Mouse (Mus musculus): ENCODE measurements around the gene Cd68. TPM values are rescaled to one million over a fixed set of nuclear protein-coding genes. Genes with fewer than 3 reads are reported as not detected.
"Not testable (repeated sequence)": the region's sequence is repeated elsewhere in the genome, so short reads cannot be mapped to it uniquely, and the experiment has no call there.

The Cd68 gene
- total RNA-seq (2015) (33.1 and 39.3 TPM in 2 replicates), total RNA-seq (2017) (15.5 and 25.0 TPM in 2 replicates)

DNA sequence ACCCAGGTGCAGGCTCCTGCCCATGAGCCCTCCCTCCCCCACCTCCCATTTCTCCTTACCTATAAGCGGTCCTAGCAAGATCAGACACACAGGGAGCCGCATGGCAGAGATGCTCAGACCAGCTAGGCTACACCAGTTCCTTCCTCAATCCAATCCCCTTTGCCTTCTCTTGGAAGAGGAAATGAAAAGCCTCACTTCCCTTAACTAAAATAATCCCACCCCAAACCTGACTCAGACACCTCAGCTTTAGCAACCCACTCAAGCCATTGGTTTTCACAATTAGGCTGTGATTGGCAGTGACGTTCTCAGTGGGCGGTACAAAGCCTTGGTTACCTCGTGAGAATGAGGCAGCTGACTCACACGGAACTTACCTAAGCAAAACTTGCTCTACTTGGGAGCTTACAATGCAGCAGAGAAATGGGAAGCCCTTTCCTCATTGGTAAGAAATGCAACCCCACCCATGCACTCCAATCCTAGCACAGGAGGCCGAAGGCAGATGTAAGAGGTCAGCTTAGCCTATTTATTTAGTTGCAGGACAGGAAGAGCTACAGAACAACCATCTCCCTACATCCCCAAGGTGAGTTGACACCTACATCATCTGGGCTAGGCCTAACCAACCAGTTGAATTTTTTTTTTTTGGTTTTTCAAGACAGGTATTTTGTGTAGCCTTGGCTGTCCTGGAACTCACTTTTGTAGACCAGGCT, at the start of gene Cd68:
TSS of gene Cd68 (minus strand) at position 193 of the 704 bp plus-strand sequence.
- peak; percentile 62 for ATAC-seq (replicated peaks; ENCODE audit: poor library complexity)

DNA sequence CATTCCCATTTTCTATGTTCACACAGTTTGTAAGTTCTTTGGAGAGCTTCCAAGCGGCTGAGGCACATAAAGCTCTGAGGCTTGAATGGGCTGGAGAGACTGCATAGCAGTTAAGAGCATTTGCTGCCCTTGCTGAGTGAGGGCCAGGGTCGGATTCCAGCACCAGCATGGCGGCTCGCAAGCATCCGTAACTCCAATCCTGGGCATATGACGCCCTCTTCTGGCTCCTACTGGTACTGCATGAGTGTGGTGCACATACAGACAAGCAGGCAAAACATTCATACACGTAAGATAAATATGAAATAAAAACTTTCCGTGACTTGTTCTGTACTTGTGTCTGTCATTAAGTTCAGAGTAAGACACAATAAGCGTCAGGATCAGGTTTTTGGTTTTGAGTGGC, 49.5 kb upstream of the Cd68 start:
- ATAC-seq (replicated peaks; ENCODE audit: poor library complexity) = peak; percentile 61; the same call in 1 of the 2 replicates

DNA sequence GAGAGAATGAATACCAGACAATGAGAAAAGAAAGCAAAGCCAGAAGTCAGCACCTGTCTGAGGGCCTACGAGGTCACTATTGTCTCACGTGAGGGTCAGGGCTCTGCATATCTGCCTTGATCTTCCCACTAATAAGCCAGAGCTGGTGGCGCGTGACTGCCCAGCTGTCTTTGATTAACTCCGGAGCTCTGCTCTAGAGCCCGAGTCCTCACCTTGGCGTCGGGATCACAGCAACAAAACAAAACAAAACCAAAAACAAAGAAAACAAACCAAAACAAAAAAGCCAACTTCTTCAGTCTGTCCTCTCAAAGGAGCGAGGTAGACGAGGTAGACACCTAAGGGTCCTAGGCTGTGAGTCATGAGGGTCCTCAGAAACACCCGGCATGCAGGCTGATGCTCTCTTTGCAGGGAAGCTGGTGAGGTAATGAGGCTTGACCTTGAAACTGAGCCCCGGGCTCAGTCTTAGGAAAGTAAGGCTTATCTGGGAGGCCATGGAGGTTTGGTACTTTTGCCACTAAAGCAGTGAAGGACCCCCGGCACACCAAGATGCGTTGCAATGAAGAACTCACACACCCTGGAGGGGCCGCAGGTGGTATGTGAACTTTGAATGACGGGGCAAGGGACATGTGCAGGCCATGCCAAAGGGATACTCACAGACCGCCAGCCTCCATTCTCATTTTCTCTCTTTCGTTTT, 48.8 kb upstream of the Cd68 start:
- ATAC-seq (replicated peaks; ENCODE audit: poor library complexity) = no peak

DNA sequence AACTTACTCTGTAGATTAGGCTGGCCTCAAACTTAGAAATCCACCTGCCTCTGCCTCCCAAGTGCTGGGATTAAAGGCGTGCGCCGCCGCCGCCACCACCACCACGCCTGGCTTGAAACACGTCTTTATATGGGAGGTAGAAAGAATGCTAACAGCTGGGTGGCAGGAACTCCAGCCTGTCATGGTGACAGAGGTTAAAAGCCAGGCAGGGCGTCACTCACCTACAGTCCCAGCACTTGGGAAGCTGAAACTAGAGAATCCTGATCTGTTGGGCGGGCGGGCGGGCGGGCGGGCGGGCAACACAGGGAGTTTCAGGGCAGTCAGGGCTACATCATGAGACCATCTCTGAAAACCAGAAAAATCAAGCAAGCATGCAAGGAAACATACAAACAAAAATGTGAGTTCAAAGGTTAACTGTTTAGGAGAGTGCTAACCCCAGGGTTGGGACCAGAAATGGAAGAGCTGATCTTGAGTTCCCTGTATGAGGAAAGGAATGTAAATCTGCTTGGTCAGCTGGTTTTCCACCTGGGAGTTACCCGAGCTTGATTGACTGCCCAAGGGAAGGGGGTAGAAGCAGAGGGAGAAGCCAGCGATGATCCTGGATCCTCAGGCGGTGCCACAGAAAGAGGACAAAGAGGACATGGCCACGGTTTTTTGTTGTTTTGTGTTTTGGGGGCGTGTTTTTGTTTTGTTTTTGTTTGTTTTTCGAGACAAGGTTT, 47.2 kb upstream of the Cd68 start:
- no peak for ATAC-seq (replicated peaks; ENCODE audit: poor library complexity)

DNA sequence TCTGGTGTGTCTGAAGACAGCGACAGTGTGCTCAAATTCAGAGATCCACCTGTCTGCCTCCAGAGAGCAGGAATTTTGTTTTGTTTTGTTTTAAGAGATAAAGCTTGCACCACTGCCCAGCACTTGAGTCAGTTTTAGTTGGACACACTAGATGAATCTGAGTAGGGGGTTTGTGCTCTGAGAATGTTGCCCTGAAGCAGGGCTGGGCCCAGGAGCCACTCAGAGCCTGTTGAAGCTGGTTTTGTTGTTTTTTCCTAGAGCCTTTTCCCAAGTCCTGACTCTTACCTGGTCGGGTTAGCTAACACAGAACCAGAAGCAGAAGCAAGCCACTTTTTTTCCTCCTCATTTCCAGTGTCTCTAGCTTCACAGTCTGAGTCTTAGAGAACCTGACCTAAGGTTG, 45.1 kb upstream of the Cd68 start:
- ATAC-seq (replicated peaks; ENCODE audit: poor library complexity) = no peak

DNA sequence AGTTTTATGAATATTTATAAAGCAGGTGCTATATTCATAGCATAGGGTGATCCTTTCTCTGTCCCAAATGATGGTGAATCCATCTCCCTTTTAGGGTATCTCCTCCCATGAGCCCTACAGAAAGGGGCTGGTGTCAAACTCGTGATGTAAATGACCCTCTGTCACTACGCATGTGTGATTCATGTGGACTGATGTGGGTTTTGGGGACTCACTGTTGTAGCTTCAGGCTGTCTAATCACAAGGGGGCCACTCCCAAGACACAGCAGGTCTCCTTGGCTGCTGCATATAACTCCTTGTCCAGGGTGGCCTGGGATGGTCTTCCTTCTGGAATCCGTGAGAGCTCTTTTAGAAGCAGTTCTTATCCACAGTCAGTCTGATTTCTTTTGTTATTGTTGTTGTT, 44.5 kb upstream of the Cd68 start:
- no peak for ATAC-seq (replicated peaks; ENCODE audit: poor library complexity)

DNA sequence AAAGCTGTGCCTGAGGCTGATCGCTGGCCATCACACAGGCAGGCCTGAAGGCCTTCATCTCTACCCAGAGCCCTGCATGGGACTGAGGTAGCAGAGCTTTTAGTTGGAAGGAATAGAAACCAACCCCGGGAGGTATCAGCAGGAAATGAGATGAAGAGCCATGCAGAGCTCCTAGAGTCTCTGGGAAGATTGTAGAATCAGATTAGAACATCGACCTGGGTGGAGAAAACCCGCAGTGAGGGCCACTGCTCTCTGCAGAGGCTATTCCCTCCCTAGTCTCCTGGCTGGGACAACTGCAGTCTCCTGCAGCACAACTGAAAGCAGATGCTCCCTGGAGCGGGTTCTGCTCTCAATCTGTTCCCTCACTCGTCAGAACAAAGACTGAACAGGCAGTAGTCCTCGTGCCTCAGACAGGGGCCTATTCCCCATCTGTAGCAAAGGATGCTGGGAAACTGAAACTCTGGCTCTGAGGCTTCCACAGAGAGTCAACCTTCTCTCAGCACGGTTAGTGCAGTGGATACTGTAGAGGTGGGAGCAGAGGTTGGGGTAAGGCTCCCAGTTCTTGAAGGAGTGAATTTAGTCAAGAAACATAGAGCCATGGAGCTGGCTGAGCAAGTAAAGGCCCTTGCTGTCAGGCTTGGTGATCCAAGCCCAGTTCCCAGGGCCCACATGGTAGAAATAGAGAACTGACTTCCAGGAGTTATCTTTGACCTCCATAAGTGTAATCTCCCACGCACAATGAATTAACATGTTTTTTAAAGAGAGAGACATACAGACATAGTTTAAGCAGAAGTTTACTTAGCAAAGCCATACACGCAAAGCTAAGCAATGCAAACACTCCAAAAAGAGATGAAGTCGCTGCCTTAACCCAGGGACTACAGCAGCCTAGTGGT, 43.8 kb upstream of the Cd68 start:
- no peak; the same call in 1 of the 2 replicates for ATAC-seq (replicated peaks; ENCODE audit: poor library complexity)

DNA sequence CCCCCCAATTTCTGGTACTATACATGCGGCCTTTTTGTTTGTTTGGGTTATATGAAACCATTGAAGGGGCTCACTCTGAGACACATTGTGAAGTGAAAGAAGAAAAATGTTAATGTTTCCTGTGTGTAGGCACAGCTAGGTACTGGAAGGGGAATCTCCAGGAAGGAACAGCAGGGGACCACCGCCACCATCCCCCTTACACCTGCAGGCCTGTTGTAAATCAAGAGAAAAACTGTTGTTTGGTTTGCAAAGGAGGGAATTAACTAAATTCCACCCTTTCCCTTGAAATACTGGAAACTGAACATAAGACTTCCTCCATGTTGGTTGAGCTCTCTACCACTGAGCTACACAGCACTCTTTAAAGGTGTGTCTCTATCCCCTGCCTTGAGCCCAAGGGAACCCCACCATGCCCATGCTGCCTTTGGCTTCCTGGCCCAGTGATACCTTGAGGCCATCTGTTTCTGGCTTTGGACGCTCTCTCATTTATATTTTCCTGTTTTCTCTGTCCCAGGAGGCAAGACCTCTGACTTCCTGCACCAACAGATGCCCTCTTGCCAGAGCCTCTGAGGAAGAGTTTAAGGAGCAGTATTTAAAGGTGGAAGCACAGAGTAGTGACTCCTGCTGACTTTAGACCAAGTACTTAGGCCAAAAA, 42.8 kb upstream of the Cd68 start:
- ATAC-seq (replicated peaks; ENCODE audit: poor library complexity) = no peak

DNA sequence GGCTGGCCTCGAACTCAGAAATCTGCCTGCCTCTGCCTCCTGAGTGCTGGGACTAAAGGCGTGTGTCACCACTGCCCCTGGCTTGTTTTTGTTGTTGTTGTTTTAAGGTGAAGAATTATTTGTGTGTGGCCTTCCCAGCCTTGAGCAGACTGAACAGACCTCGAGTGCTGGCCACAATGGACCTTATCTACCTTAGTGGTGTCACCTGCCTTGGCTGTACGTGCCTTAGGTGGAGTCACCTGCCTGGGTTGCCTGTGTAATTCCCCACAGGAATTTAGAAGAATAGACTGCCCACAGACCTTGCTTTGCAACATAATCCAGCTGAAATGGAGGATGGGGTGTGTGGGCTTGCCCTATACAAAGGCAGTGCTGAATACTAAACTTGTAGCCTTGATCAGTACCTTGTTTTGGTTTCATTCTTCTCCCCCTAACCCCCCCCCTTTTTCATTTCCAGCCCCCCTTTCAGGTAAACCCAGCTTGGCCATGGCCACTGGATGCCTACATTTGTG, 42.0 kb upstream of the Cd68 start:
- ATAC-seq (replicated peaks; ENCODE audit: poor library complexity) = no peak

DNA sequence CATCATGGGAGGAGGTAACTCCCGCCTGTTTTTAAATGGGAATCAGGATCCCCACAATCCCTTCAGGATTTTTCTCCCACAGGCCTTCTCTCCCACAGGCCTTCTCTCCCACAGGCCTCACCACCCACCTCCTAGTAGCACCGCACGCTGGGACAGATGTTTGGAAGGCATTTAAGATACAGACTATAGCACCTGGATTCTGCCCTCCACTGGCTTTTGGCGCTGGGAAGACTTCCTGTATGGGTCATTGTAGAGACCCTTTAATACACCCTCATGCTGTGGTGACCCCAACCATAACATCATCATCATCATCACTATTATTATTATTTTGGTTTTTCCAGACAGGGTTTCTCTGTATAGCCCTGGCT, 41.5 kb upstream of the Cd68 start:
- ATAC-seq (replicated peaks; ENCODE audit: poor library complexity) = no peak

DNA sequence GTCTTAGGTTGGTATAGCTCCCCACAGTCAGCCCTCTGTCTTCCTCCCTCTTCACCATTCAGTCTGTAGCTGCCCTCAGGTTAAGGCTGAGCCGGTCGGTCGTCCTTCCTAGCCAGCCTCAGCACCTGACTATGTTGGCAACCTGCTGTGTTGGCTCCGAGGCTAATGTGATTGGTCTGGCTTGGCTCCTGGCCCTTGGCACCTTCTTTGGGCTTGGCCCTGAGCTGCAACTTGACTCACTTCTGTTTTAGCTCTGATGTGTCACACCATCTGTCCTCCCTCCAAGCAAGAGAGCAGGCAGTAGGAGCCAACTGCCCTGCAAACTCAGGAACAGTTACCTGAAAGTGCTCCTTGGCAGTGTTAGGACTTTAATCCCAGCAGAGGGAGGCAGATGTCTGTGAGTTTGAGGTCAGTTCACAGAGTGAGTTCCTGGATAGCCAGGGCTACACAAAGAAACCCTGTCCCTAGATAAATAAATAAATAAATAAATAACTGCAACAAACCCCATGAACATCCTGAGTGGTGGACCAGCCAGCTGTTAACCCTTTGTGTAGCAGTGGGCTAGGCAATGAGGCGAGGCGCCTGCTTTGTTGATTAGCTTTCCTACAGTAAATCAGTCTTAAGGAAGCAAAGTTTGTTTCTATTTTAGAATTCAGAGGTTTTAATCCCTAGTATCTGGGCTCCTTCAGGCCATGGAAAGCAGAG, 41.0 kb upstream of the Cd68 start:
- ATAC-seq (replicated peaks; ENCODE audit: poor library complexity) = no peak

DNA sequence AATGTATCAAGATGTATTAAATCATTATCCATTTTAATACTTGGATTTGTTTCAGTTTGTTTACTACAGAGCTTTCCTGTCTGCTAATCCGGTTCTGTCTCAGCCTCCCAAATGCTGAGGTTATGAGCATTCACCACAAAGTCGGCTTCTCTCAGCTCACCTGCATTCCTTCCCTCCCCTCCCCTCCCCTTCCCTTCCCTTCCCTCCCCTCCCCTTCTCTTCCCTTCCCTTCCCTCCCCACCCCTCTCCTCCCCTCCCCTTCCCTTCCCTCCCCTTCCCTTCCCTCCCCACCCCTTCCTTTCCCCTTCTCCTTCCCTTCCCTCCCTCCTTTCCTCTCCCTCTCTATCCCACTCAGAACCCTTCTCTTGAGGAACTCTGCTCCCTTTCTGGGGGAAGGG, 38.7 kb upstream of the Cd68 start:
- no peak for ATAC-seq (replicated peaks; ENCODE audit: poor library complexity)

DNA sequence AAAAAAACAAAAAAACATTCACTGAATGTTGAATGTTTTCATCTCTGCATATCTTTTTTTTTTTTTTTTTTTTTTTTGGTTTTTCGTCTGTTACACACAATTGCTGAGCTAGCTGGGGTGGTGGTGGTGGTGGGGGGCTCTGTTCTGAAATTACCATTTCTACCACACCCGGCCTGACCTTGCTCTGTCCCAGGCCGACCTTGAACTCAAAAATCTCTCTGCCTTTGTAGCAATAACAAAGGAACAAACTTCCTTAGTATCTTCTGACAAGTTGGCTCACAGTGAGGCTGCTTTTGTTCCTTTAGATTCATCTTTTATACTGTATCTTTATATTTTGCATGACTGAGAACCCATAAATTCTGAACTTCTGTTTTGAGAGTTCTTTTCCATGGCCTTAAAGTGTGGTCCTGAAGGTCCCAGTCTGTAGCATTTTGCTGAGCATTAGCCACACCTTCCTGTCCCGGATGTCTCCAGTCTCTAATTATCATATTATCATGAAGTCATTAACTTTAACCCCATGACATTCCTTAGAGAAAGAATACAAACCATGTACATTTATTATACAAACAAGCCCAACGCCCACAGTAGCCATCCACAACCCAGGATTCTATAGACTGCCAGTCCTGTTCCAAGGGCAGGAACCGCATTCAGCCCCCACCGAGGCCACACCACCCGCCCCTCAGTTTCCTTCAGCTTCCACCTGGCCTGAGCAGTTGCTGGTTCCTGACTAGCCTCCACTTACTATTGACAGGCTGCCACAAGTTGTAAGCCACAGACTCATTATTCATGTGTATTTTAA, 38.1 kb upstream of the Cd68 start:
- no peak for ATAC-seq (replicated peaks; ENCODE audit: poor library complexity)

DNA sequence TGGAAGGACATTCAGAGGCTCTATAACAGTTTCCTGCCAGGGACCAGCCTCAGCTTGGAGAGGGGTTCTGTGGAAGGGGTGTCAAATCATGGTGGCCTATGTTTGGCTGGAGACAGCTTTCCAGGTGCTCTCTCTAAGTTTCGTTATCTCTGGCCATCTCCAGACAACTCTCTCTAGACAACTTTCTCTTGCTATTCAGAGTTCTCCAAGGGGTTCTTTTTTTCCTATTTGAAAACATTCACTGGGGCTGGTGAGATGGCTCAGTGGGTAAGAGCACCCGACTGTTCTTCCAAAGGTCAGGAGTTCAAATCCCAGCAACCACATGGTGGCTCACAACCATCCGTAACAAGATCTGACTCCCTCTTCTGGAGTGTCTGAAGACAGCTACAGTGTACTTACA, 37.4 kb upstream of the Cd68 start:
- ATAC-seq (replicated peaks; ENCODE audit: poor library complexity) = not testable (repeated sequence)

DNA sequence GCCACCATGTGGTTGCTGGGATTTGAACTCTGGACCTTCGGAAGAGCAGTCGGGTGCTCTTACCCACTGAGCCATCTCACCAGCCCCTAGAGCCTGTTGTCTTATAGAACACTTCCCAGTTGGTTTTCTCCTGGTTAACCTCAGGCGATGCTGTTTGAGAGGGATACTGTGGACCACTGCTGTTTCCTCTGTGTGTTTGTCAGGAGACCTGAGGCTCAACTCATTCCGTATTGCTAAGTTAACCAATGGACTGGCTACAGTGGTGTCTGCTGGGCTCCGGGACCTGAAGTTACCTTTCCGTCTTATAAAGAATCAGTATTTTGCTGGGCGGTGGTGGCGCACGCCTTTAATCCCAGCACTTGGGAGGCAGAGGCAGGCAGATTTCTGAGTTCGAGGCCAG, 36.9 kb upstream of the Cd68 start:
- ATAC-seq (replicated peaks; ENCODE audit: poor library complexity) = not testable (repeated sequence)

DNA sequence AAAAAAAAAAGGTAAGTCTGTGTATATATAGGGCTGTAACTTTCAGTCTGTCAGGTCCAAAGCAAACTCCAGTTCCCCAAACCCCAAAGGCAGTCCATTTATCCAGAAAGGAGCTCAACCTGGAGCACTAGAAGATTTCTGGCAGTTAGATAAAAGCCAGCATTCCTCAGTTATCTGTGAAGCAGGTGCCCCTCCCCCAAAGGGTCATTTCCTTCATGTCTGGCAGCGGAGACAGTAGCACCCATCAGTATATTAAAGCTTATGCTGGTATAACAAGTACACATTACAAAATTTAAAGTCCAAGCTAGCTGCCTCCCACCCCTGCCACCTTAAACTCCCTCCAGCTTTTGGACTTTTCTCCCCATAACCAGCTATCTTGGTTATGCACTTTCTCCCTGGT, 33.6 kb upstream of the Cd68 start:
- ATAC-seq (replicated peaks; ENCODE audit: poor library complexity) = no peak

DNA sequence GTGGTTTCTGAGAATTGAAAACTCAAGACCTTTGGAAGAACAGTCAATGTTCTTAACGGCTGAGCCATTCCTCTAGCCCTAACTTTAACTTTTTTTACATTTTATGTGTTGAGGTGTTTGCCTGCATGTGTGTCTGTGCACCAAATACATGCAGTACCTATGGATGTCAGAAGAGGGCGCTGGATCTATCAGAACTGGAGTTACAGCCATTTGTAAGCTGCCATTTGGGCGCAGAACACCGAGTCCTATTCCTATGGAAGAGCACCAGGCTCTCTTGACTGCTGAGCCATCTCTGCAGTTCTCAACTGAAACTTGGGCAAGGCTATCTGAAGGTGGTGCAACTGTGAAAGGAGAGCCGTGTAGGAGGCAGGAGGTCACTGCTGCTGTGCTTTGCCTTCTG, 32.6 kb upstream of the Cd68 start:
- ATAC-seq (replicated peaks; ENCODE audit: poor library complexity) = no peak

DNA sequence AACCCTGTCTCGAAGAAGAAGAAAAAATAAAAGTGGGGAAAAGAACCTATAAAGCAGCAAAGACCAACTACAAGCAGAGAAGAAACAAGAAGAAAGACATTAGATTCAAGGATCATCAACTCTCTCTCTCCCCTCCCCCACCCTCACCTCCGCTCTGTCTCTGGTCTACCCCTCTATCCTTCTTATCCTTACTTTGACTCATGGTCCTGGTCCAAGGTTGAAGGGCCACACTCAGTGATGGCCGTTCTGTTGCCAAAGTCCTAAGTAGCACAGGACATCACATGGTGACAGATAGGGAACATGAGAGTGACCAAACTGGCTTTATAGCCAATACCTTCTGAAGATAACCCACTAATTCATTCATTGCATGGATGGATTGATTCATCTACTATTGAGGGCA, 31.4 kb upstream of the Cd68 start:
- no peak for ATAC-seq (replicated peaks; ENCODE audit: poor library complexity)
